Mouse (Mus musculus) midbrain, embryonic 10.5 days (tissue): ENCODE measurements around the gene Col25a1. TPM values are rescaled to one million over a fixed set of nuclear protein-coding genes. Genes with fewer than 3 reads are reported as not detected.

Experiments
- DNase-seq: peaks from one replicate; pipeline ENCODE4 v3.0.0-alpha.2; 2017; ENCODE audit warnings: low spot score
- H3K27ac ChIP-seq: fragments of 300-500 bp; sonication (generic); replicated peaks from 2 replicates; pipeline ENCODE4 v1.5.1; 2016; ENCODE audit warnings: mild to moderate bottlenecking
- H3K27me3 ChIP-seq: fragments of 300-500 bp; sonication (generic); 2 replicates; pipeline ENCODE4 v1.6.1; 2016; ENCODE audit warnings: low read depth, mild to moderate bottlenecking; ENCODE audit not compliant: poor library complexity, severe bottlenecking
- H3K36me3 ChIP-seq: fragments of 300-500 bp; sonication (generic); 2 replicates; pipeline ENCODE4 v1.6.1; 2016; ENCODE audit warnings: mild to moderate bottlenecking, moderate library complexity
- H3K4me1 ChIP-seq: fragments of 300-500 bp; sonication (generic); 2 replicates; pipeline ENCODE4 v1.6.1; 2016
- H3K4me3 ChIP-seq: fragments of 300-500 bp; sonication (generic); 2 replicates; pipeline ENCODE4 v1.5.1; 2016; ENCODE audit warnings: mild to moderate bottlenecking, moderate library complexity
- H3K9me3 ChIP-seq: fragments of 300-500 bp; sonication (generic); replicated peaks from 2 replicates; pipeline ENCODE4 v1.6.1; 2016; ENCODE audit warnings: mild to moderate bottlenecking
- WGBS: fragments of 180-500 bp; shearing (Covaris S2); methylation state at CpG from one replicate; pipeline ENCODE4 v1.1.7; 2016; 5-methylcytosine and 5-hydroxymethylcytosine counted together
- polyA plus RNA-seq: library from polyadenylated mRNA; unstranded; fragments of >200 nt; fragmentation: Nextera tagmentation; extraction: Ambion mirVana; gene quantifications from 2 replicates; pipeline ENCODE4 v1.2.1, GENCODE M21; 2016

Gene Col25a1
- polyA plus RNA-seq, 1 experiment from 2014 or later, result 1.5 TPM

- no peaks in the 10 kb centered on the region for H3K36me3 ChIP-seq
Measured at GRCm38 (mm10) chr3:130129635-130130206, 1.6 kb upstream of the Col25a1 start.

GRCm38 (mm10) chr3:130137204-130137603 is 5.9 kb downstream of the Col25a1 start:
- no peaks in the 10 kb centered on the region for H3K36me3 ChIP-seq
- no peak for DNase-seq
- H3K4me1 ChIP-seq, result no peaks in the 10 kb centered on the region
- peaks cover under 1% of the 10 kb centered on the region; the same call in 1 of the 2 replicates for H3K9me3 ChIP-seq
- no peak overlapping the region for H3K4me3 ChIP-seq
- H3K27me3 ChIP-seq, result no peaks in the 10 kb centered on the region
- no peak overlapping the region for H3K27ac ChIP-seq

More at GRCm38 (mm10) chr3:130129635-130130206, 1.6 kb upstream of the Col25a1 start:
- H3K27me3 ChIP-seq, result no peaks in the 10 kb centered on the region
- H3K4me3 ChIP-seq, result no peak overlapping the region
- no peaks in the 10 kb centered on the region for H3K9me3 ChIP-seq
- no peak overlapping the region for H3K27ac ChIP-seq
- no peaks in the 10 kb centered on the region for H3K4me1 ChIP-seq
- DNase-seq, result no peak
- 73% methylated on average over 10 of the region's 10 CpGs for WGBS

GRCm38 (mm10) chr3:130137640-130138039 is 6.3 kb downstream of the Col25a1 start:
- Histone ChIP-seq H3K36me3 (no peaks in the 10 kb centered on the region), H3K9me3 (peaks cover 4% of the 10 kb centered on the region; the same call in 1 of the 2 replicates), H3K27ac (no peak overlapping the region), H3K4me3 (no peak overlapping the region), H3K27me3 (no peaks in the 10 kb centered on the region), H3K4me1 (no peaks in the 10 kb centered on the region)
- no peak for DNase-seq
- WGBS, result 72% methylated on average over 3 of the region's 3 CpGs

- DNase-seq, result no peak
- Histone ChIP-seq H3K4me1 (no peaks in the 10 kb centered on the region), H3K27ac (no peak overlapping the region), H3K27me3 (no peaks in the 10 kb centered on the region), H3K36me3 (no peaks in the 10 kb centered on the region), H3K4me3 (no peak overlapping the region), H3K9me3 (peaks cover 4% of the 10 kb centered on the region; the same call in 1 of the 2 replicates)
- WGBS, result 81% methylated on average over 12 of the region's 12 CpGs
Measured at GRCm38 (mm10) chr3:130145874-130146273, 14.6 kb downstream of the Col25a1 start.

GRCm38 (mm10) chr3:130147827-130148226 is 16.5 kb downstream of the Col25a1 start:
- H3K9me3 ChIP-seq, result no peaks in the 10 kb centered on the region
- WGBS, result 78% methylated on average over 8 of the region's 8 CpGs
- DNase-seq, result no peak
- no peak overlapping the region for H3K4me3 ChIP-seq
- H3K36me3 ChIP-seq, result no peaks in the 10 kb centered on the region
- H3K27me3 ChIP-seq, result no peaks in the 10 kb centered on the region
- no peaks in the 10 kb centered on the region for H3K4me1 ChIP-seq
- no peak overlapping the region for H3K27ac ChIP-seq

GRCm38 (mm10) chr3:130149180-130149579 is 17.9 kb downstream of the Col25a1 start:
- no peaks in the 10 kb centered on the region for H3K9me3 ChIP-seq
- no peak overlapping the region for H3K27ac ChIP-seq
- no peaks in the 10 kb centered on the region for H3K27me3 ChIP-seq
- H3K4me3 ChIP-seq, result no peak overlapping the region
- no peak for DNase-seq
- H3K4me1 ChIP-seq, result no peaks in the 10 kb centered on the region
- 88% methylated on average over 1 of the region's 1 CpGs for WGBS
- no peaks in the 10 kb centered on the region for H3K36me3 ChIP-seq

- Histone ChIP-seq H3K27me3 (no peaks in the 10 kb centered on the region), H3K27ac (no peak overlapping the region), H3K4me3 (no peak overlapping the region), H3K9me3 (no peaks in the 10 kb centered on the region), H3K4me1 (no peaks in the 10 kb centered on the region), H3K36me3 (no peaks in the 10 kb centered on the region)
- 91% methylated on average over 3 of the region's 3 CpGs for WGBS
- no peak for DNase-seq
Measured at GRCm38 (mm10) chr3:130153117-130153516, 21.8 kb downstream of the Col25a1 start.

GRCm38 (mm10) chr3:130157551-130157950 is 26.2 kb downstream of the Col25a1 start:
- DNase-seq, result no peak
- no peak overlapping the region for H3K4me3 ChIP-seq
- no peaks in the 10 kb centered on the region for H3K9me3 ChIP-seq
- 43% methylated on average over 3 of the region's 3 CpGs for WGBS
- no peaks in the 10 kb centered on the region; the same call in 1 of the 2 replicates for H3K4me1 ChIP-seq
- H3K36me3 ChIP-seq, result no peaks in the 10 kb centered on the region
- no peak overlapping the region for H3K27ac ChIP-seq
- H3K27me3 ChIP-seq, result no peaks in the 10 kb centered on the region

- H3K9me3 ChIP-seq, result no peaks in the 10 kb centered on the region
- no peaks in the 10 kb centered on the region for H3K27me3 ChIP-seq
- DNase-seq, result no peak
- no peak overlapping the region for H3K27ac ChIP-seq
- no peak overlapping the region for H3K4me3 ChIP-seq
- no peaks in the 10 kb centered on the region for H3K36me3 ChIP-seq
- no peaks in the 10 kb centered on the region; the same call in 1 of the 2 replicates for H3K4me1 ChIP-seq
- 77% methylated on average over 4 of the region's 4 CpGs for WGBS
Measured at GRCm38 (mm10) chr3:130159906-130160305, 28.6 kb downstream of the Col25a1 start.

- Histone ChIP-seq H3K27ac (no peak overlapping the region), H3K36me3 (no peaks in the 10 kb centered on the region), H3K27me3 (no peaks in the 10 kb centered on the region), H3K4me1 (no peaks in the 10 kb centered on the region; the same call in 1 of the 2 replicates), H3K9me3 (no peaks in the 10 kb centered on the region), H3K4me3 (no peak overlapping the region)
- no peak for DNase-seq
- 90% methylated on average over 4 of the region's 4 CpGs for WGBS
Measured at GRCm38 (mm10) chr3:130160902-130161301, 29.6 kb downstream of the Col25a1 start.

GRCm38 (mm10) chr3:130161323-130161917 is 30.1 kb downstream of the Col25a1 start:
- Histone ChIP-seq H3K27ac (no peak overlapping the region), H3K4me3 (no peak overlapping the region), H3K27me3 (no peaks in the 10 kb centered on the region), H3K9me3 (no peaks in the 10 kb centered on the region), H3K36me3 (no peaks in the 10 kb centered on the region), H3K4me1 (no peaks in the 10 kb centered on the region; the same call in 1 of the 2 replicates)
- 73% methylated on average over 13 of the region's 13 CpGs for WGBS
- DNase-seq, result no peak

- H3K36me3 ChIP-seq, result no peaks in the 10 kb centered on the region
- H3K27me3 ChIP-seq, result no peaks in the 10 kb centered on the region
- no peak overlapping the region for H3K4me3 ChIP-seq
- 0 out of 2 replicates have a peak, but pooled peaks cover 5% of the 10 kb centered on the region for H3K9me3 ChIP-seq
- 84% methylated on average over 4 of the region's 4 CpGs for WGBS
- H3K27ac ChIP-seq, result no peak overlapping the region
- no peaks in the 10 kb centered on the region for H3K4me1 ChIP-seq
- DNase-seq, result no peak
Measured at GRCm38 (mm10) chr3:130166875-130167274, 35.6 kb downstream of the Col25a1 start.

GRCm38 (mm10) chr3:130172764-130173163 is 41.5 kb downstream of the Col25a1 start:
- 86% methylated on average over 17 of the region's 17 CpGs for WGBS
- Histone ChIP-seq H3K9me3 (0 out of 2 replicates have a peak, but pooled peaks cover 5% of the 10 kb centered on the region), H3K4me3 (no peak overlapping the region), H3K4me1 (peaks cover 5% of the 10 kb centered on the region), H3K27ac (no peak overlapping the region), H3K36me3 (no peaks in the 10 kb centered on the region), H3K27me3 (no peaks in the 10 kb centered on the region)
- DNase-seq, result no peak
